Mouse (Mus musculus) C2C12 (cell line): Measurements from ENCODE around the gene Tbc1d21.

Experiments
- CTCF ChIP-seq: IDR thresholded peaks from one replicate; pipeline ENCODE4 v1.5.1; 2011; ENCODE audit not compliant: control insufficient read depth, insufficient read depth, insufficient read length
- MAX ChIP-seq: IDR thresholded peaks from one replicate; pipeline ENCODE4 v1.6.1; 2011; ENCODE audit warnings: mild to moderate bottlenecking, control low read depth
- MYOD1 ChIP-seq: IDR thresholded peaks from one replicate; pipeline ENCODE4 v1.6.1; 2011; ENCODE audit warnings: low read depth; ENCODE audit not compliant: control insufficient read depth, insufficient read length
- MYOG ChIP-seq: IDR thresholded peaks from one replicate; pipeline ENCODE4 v1.6.1; 2011; ENCODE audit not compliant: control insufficient read depth, insufficient read length; ENCODE audit errors: extremely low read depth
- USF1 ChIP-seq: IDR thresholded peaks from one replicate; pipeline ENCODE4 v1.6.1; 2011; ENCODE audit warnings: low read depth, mild to moderate bottlenecking, control low read depth, moderate library complexity

- no peak for TF ChIP-seq MYOG
- no peak for TF ChIP-seq CTCF
- TF ChIP-seq MAX = no peak
- no peak for TF ChIP-seq USF1
- no peak for TF ChIP-seq MYOD1
Measured at GRCm38 (mm10) chr9:58410057-58410735, 39.9 kb upstream of the Tbc1d21 start.
